Mouse (Mus musculus) MEL (cell line): Measurements from ENCODE around the gene Itih3.

Experiments
- CTCF ChIP-seq, 3 experiments: IDR thresholded peaks in 2 of 3; conservative IDR thresholded peaks in 1 of 3; 2 replicates each; pipeline ENCODE4 v1.5.1; 2011 to 2012; ENCODE audit warnings: low read length in 3 of 3, low read depth in 2 of 3, mild to moderate bottlenecking in 2 of 3, improper control_type of control experiment in 1 of 3, inconsistent platforms in 1 of 3, mixed read lengths in 1 of 3, moderate library complexity in 1 of 3; ENCODE audit not compliant: control insufficient read depth in 1 of 3, insufficient read depth in 1 of 3, poor library complexity in 1 of 3, severe bottlenecking in 1 of 3
- ELF1 ChIP-seq: IDR thresholded peaks from 2 replicates; pipeline ENCODE4 v1.6.1; 2014; ENCODE audit warnings: low read depth, mild to moderate bottlenecking, inconsistent platforms, low read length, improper control_type of control experiment, moderate library complexity
- ETS1 ChIP-seq: IDR thresholded peaks from 2 replicates; pipeline ENCODE4 v1.6.1; 2012; ENCODE audit warnings: low read depth, mild to moderate bottlenecking, inconsistent platforms, low read length, improper control_type of control experiment, moderate library complexity
- GABPA ChIP-seq: IDR thresholded peaks from 2 replicates; pipeline ENCODE4 v1.6.1; 2012; ENCODE audit warnings: low read depth, mild to moderate bottlenecking, inconsistent platforms, low read length, improper control_type of control experiment, moderate library complexity
- GATA1 ChIP-seq: IDR thresholded peaks from 2 replicates; pipeline ENCODE4 v1.6.1; 2011; ENCODE audit warnings: low read depth, low read length, improper control_type of control experiment
- MAX ChIP-seq: IDR thresholded peaks from 2 replicates; pipeline ENCODE4 v1.6.1; 2011; ENCODE audit warnings: low read length, improper control_type of control experiment
- MXI1 ChIP-seq: IDR thresholded peaks from 2 replicates; pipeline ENCODE4 v1.6.1; 2011; ENCODE audit warnings: mild to moderate bottlenecking, low read depth, low read length, improper control_type of control experiment
- MYC ChIP-seq: IDR thresholded peaks from 2 replicates; pipeline ENCODE4 v1.6.1; 2011; ENCODE audit warnings: low read depth, mild to moderate bottlenecking, low read length, improper control_type of control experiment, moderate library complexity
- POLR2A ChIP-seq, 2 experiments: IDR thresholded peaks; 2 replicates each; pipeline ENCODE4 v1.6.1; 2011 to 2012; ENCODE audit warnings: low read length in 2 of 2, mild to moderate bottlenecking in 2 of 2, control low read depth in 1 of 2, improper control_type of control experiment in 1 of 2, low read depth in 1 of 2, moderate library complexity in 1 of 2; ENCODE audit not compliant: control insufficient read depth in 1 of 2, insufficient read depth in 1 of 2, poor library complexity in 1 of 2
- SMC3 ChIP-seq: IDR thresholded peaks from 2 replicates; pipeline ENCODE4 v1.6.1; 2011; ENCODE audit warnings: low read depth, low read length, improper control_type of control experiment
- TAL1 ChIP-seq: IDR thresholded peaks from 2 replicates; pipeline ENCODE4 v1.6.1; 2012; ENCODE audit warnings: mild to moderate bottlenecking, inconsistent platforms, low read length, moderate library complexity, mixed read lengths
- TBP ChIP-seq: IDR thresholded peaks from 2 replicates; pipeline ENCODE4 v1.8.0; 2011; ENCODE audit warnings: low read depth, low read length, improper control_type of control experiment
- USF2 ChIP-seq, 2 experiments: IDR thresholded peaks; 2 replicates each; pipeline ENCODE4 v1.6.1; 2011 to 2012; ENCODE audit warnings: improper control_type of control experiment in 2 of 2, low read length in 2 of 2, borderline replicate concordance in 1 of 2, inconsistent platforms in 1 of 2, low read depth in 1 of 2, mild to moderate bottlenecking in 1 of 2; ENCODE audit not compliant: insufficient read depth in 1 of 2
- ZKSCAN1 ChIP-seq: IDR thresholded peaks from 2 replicates; pipeline ENCODE4 v1.6.1; 2012; ENCODE audit warnings: low read depth, mild to moderate bottlenecking, inconsistent platforms, low read length, improper control_type of control experiment, moderate library complexity

- TF ChIP-seq ELF1 (no peak), POLR2A (IDR thresholded peaks at IDR 0.05; ENCODE audit: control insufficient read depth in 1 of 2, insufficient read depth in 1 of 2, low read depth in 1 of 2, low read length in 2 of 2, poor library complexity in 1 of 2) (no peak), ZKSCAN1 (no peak), USF2 (IDR thresholded peaks at IDR 0.05; ENCODE audit: borderline replicate concordance in 1 of 2, insufficient read depth in 1 of 2, low read depth in 1 of 2, low read length in 2 of 2) (no peak), SMC3 (no peak), MXI1 (no peak), MYC (no peak), CTCF (IDR thresholded peaks at IDR 0.05 in 2 of 3, conservative IDR thresholded peaks at IDR 0.05 in 1 of 3; ENCODE audit: control insufficient read depth in 1 of 3, insufficient read depth in 1 of 3, low read depth in 2 of 3, low read length in 3 of 3, poor library complexity in 1 of 3, severe bottlenecking in 1 of 3) (no peak), ETS1 (no peak), GATA1 (no peak), TAL1 (no peak), TBP (no peak), MAX (no peak), GABPA (no peak)
Observed at GRCm38 (mm10) chr14:30942254-30942653, 18.7 kb upstream of the Itih3 start.
